Mouse (Mus musculus) CH12.LX (cell line): ENCODE measurements at regions not wholly inside any gene's neighbourhood (a gene's known extent, or its start where the extent isn't known, plus 50 kb on each side); places are given as distances from the start of the nearest gene placed in this dataset.

Experiments
- MXI1 ChIP-seq: IDR thresholded peaks from 2 replicates; pipeline ENCODE4 v1.6.1; 2011; ENCODE audit warnings: mild to moderate bottlenecking, low read depth, low read length, improper control_type of control experiment
- POLR2A ChIP-seq: IDR thresholded peaks from 2 replicates; pipeline ENCODE4 v1.6.1; 2011; ENCODE audit warnings: low read depth, mild to moderate bottlenecking, improper control_type of control experiment, low read length

GRCm38 (mm10) chr13:52001811-52002210 lies 155.3 kb downstream of the Gadd45g start:
- TF ChIP-seq POLR2A: no peak
- TF ChIP-seq MXI1: no peak
